Mouse (Mus musculus): ENCODE measurements around the gene Nfil3.

DNA sequence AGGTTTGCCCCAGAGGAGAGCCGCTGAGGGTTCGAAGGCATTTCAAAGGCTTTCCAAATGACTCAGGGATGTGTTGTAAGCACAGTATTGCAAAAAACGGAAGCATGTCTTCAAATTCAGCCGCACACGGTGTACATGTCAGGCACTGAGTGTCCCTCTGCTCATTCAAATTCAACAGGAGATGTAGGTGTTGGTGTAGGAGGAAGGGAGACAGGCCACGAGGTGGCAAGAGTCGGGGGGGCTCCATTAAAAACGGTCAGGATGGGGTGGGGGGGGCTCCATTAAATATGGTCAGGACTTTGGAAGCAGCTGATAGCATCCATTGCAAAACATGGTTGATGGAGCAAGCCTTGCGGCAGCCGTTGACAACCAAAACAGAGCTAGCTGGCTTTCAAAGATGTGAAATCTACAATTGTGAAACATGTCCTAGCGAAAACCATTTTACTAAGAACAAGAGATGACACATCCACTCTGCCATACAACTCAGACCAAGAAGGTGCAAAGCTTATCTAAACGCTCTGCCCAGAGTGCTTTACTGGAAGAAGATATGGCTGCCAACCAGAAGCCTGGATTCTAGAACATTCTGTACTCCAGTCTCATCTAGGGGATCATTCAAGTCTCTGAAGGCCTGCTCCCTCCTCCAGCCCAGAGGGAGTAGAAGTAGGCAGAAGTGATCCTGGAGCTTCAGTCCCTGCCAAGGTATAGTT lies 4.8 kb upstream of the Nfil3 start:
- no peak for TF ChIP-seq POLR2A (IDR thresholded peaks at IDR 0.05; ENCODE audit: control insufficient read depth in 1 of 2, insufficient read depth in 1 of 2, low read depth in 1 of 2, low read length in 2 of 2, poor library complexity in 1 of 2)
- no peak for TF ChIP-seq CHD2 (IDR thresholded peaks at IDR 0.05; ENCODE audit: low read length)
- no peak for TF ChIP-seq EP300 (IDR thresholded peaks at IDR 0.05; ENCODE audit: low read depth in 1 of 2, low read length in 2 of 2)
- no peak for TF ChIP-seq TCF12 (IDR thresholded peaks at IDR 0.05; ENCODE audit: low read depth, low read length)
- TF ChIP-seq POLR2AphosphoS2 (IDR thresholded peaks at IDR 0.05; ENCODE audit: low read length): no peak
- TF ChIP-seq MEF2A (IDR thresholded peaks at IDR 0.05; ENCODE audit: extremely low read depth, insufficient replicate concordance, low read depth, low read length, poor library complexity, severe bottlenecking): no peak
- no peak for TF ChIP-seq CTCF (IDR thresholded peaks at IDR 0.05 in 2 of 3, conservative IDR thresholded peaks at IDR 0.05 in 1 of 3; ENCODE audit: control insufficient read depth in 1 of 3, insufficient read depth in 1 of 3, low read depth in 2 of 3, low read length in 3 of 3, poor library complexity in 1 of 3, severe bottlenecking in 1 of 3)
- no peak for TF ChIP-seq UBTF (IDR thresholded peaks at IDR 0.05; ENCODE audit: borderline replicate concordance, insufficient read depth, low read depth, low read length)
